Mouse (Mus musculus): ENCODE results near the gene Olfr603. TPM values are rescaled to one million over a fixed set of nuclear protein-coding genes. Genes with fewer than 3 reads are reported as not detected.

Olfr603 gene
- polyA plus RNA-seq, 2 experiments: not detected

DNA sequence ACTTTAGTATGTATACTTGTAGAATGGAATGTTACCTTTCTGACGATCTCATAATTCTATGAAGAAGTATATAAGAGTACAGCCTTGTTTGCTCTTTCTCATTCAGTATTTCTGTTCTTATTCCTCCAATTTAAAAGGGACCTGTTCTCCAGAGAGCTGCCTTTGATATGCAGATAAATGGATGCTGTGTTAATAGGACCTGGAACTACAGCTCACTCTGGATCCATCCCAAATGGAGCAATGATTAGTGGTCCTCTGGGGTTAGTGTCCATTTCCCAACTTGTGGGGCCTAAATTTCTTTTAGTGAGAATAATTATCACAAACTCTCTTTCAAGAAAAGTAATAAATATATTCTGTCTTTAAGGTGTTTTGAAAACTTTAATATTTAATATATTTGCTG is 23.4 kb downstream of the Olfr603 start, which contains the start of gene Olfr601:
Olfr601 (minus strand) TSS at position 101 of the 400 bp plus-strand sequence.
- 50% methylated on average over 1 of the region's 1 CpGs for WGBS (ENCODE audit: insufficient replicate concordance)
- no peak within 1 kb of the TSS for H3K4me2 ChIP-seq (ENCODE audit: low read depth)
- no peak within 1 kb of the TSS for H3K9ac ChIP-seq (replicated peaks)
- no peaks in the 10 kb centered on the region for H3K27me3 ChIP-seq (ENCODE audit: control insufficient read depth, insufficient read depth, low read length)
- no peak for TF ChIP-seq EP300 (IDR thresholded peaks at IDR 0.05; ENCODE audit: low read depth)
- TF ChIP-seq CTCF (IDR thresholded peaks at IDR 0.05; ENCODE audit: low read depth): no peak
- H3K36me3 ChIP-seq (replicated peaks; ENCODE audit: control insufficient read depth, insufficient read depth, low read depth): no peaks in the 10 kb centered on the region
- ATAC-seq (ENCODE audit: insufficient read depth) (no peak), DNase-seq (ENCODE audit: low read depth in 3 of 3, low spot score in 3 of 3) (no peak)
- H3K27ac ChIP-seq: no peak within 1 kb of the TSS
- no peaks in the 10 kb centered on the region for H3K4me1 ChIP-seq (replicated peaks; ENCODE audit: control insufficient read depth in 2 of 2, insufficient read depth in 2 of 2, low read length in 1 of 2)
- H3K4me3 ChIP-seq (ENCODE audit: insufficient read depth in 1 of 2, low read depth in 2 of 2, low read length in 2 of 2): no peak within 1 kb of the TSS
- H3K9me3 ChIP-seq (ENCODE audit: control insufficient read depth, low read length): no peaks in the 10 kb centered on the region

DNA sequence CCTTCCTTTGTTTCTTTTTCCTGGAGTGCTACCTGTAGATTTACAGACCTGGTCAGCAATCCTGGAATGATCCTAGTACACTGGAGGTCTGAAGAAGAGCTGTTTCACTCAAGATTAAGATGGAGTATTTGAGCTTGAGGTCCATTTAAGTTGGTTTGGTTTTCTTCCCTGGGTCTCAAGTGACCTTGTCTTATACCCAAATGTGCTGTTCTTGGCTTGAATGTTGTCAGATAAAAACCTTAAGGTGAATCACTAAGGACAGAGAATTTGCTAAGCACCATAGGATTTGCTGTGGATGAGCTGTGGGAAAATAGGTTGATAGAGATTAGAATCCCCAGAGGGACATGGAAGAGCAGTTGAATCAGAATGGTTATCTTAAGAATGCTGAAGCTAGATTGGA is 36.4 kb downstream of the Olfr603 start, which contains the start of gene Olfr600:
Olfr600 (minus strand) TSS at position 101 of the 400 bp plus-strand sequence.
- no peak within 1 kb of the TSS for H3K27ac ChIP-seq
- no peak for DNase-seq (ENCODE audit: low read depth in 3 of 3, low spot score in 3 of 3)
- TF ChIP-seq EP300 (IDR thresholded peaks at IDR 0.05; ENCODE audit: low read depth): no peak
- no peak for TF ChIP-seq CTCF (IDR thresholded peaks at IDR 0.05; ENCODE audit: low read depth)

GRCm38 (mm10) chr7:103335617-103336016 is 50.4 kb downstream of the Olfr603 start, which contains the start of gene Olfr599:
Gene Olfr599, plus strand, starts transcription at chr7:103335917.
- no peak within 1 kb of the TSS for H3K9ac ChIP-seq (replicated peaks)
- DNase-seq (ENCODE audit: low read depth in 3 of 3, low spot score in 3 of 3) (no peak), ATAC-seq (ENCODE audit: insufficient read depth) (no peak)
- no peak within 1 kb of the TSS for H3K27ac ChIP-seq
- WGBS (ENCODE audit: insufficient replicate concordance): 77% methylated on average over 1 of the region's 1 CpGs
- H3K27me3 ChIP-seq (ENCODE audit: control insufficient read depth, insufficient read depth, low read length): no peaks in the 10 kb centered on the region
- no peak within 1 kb of the TSS for H3K4me3 ChIP-seq (ENCODE audit: insufficient read depth in 1 of 2, low read depth in 2 of 2, low read length in 2 of 2)
- H3K4me2 ChIP-seq (ENCODE audit: low read depth): no peak within 1 kb of the TSS
- TF ChIP-seq EP300 (IDR thresholded peaks at IDR 0.05; ENCODE audit: low read depth) (no peak), CTCF (IDR thresholded peaks at IDR 0.05; ENCODE audit: low read depth) (no peak)
- no peaks in the 10 kb centered on the region for H3K9me3 ChIP-seq (ENCODE audit: control insufficient read depth, low read length)
- H3K36me3 ChIP-seq (replicated peaks; ENCODE audit: control insufficient read depth, insufficient read depth, low read depth): no peaks in the 10 kb centered on the region
- H3K4me1 ChIP-seq (replicated peaks; ENCODE audit: control insufficient read depth in 2 of 2, insufficient read depth in 2 of 2, low read length in 1 of 2): no peaks in the 10 kb centered on the region

More for the DNA sequence above, 36.4 kb downstream of the Olfr603 start, which contains the start of gene Olfr600:
- H3K4me3 ChIP-seq (ENCODE audit: insufficient read depth in 1 of 2, low read depth in 2 of 2, low read length in 2 of 2): no peak within 1 kb of the TSS
- no peaks in the 10 kb centered on the region for H3K4me1 ChIP-seq (replicated peaks; ENCODE audit: control insufficient read depth in 2 of 2, insufficient read depth in 2 of 2, low read length in 1 of 2)
- H3K4me2 ChIP-seq (ENCODE audit: low read depth): no peak within 1 kb of the TSS
- no peaks in the 10 kb centered on the region for H3K27me3 ChIP-seq (ENCODE audit: control insufficient read depth, insufficient read depth, low read length)
- no peaks in the 10 kb centered on the region for H3K9me3 ChIP-seq (ENCODE audit: control insufficient read depth, low read length)
- ATAC-seq (ENCODE audit: insufficient read depth): no peak
- no peaks in the 10 kb centered on the region for H3K36me3 ChIP-seq (replicated peaks; ENCODE audit: control insufficient read depth, insufficient read depth, low read depth)
- no peak within 1 kb of the TSS for H3K9ac ChIP-seq (replicated peaks)

Small RNA genes within 50 kb of the gene (microRNA-seq; reads per million reads assigned to microRNA genes)
- gene Gm25774: not detected

Other genes with a start within 250 kb of the Olfr603 start
- gene Olfr588-ps1, start 245.3 kb downstream of the Olfr603 start, polyA plus RNA-seq (2012; rRNA removed): not detected in 2 replicates
- not detected in 2 replicates for gene Olfr588-ps1, start 245.3 kb downstream of the Olfr603 start, polyA plus RNA-seq (2014; fragmentation: Nextera tagmentation; extraction: Ambion mirVana)
- not detected in 2 replicates for gene Olfr589, start 229.8 kb downstream of the Olfr603 start, polyA plus RNA-seq (2012; rRNA removed)
- gene Olfr589, start 229.8 kb downstream of the Olfr603 start, polyA plus RNA-seq (2014; fragmentation: Nextera tagmentation; extraction: Ambion mirVana): not detected in 2 replicates
- not detected in 2 replicates for gene Olfr591, start 207.8 kb downstream of the Olfr603 start, polyA plus RNA-seq (2012; rRNA removed)
- gene Olfr591, start 207.8 kb downstream of the Olfr603 start, polyA plus RNA-seq (2014; fragmentation: Nextera tagmentation; extraction: Ambion mirVana): not detected in 2 replicates
- not detected in 2 replicates for gene Olfr592, start 201.4 kb downstream of the Olfr603 start, polyA plus RNA-seq (2012; rRNA removed)
- gene Olfr592, start 201.4 kb downstream of the Olfr603 start, polyA plus RNA-seq (2014; fragmentation: Nextera tagmentation; extraction: Ambion mirVana): not detected in 2 replicates
- gene Olfr593, start 174.3 kb downstream of the Olfr603 start, polyA plus RNA-seq (2012; rRNA removed): not detected in 2 replicates
- not detected in 2 replicates for gene Olfr593, start 174.3 kb downstream of the Olfr603 start, polyA plus RNA-seq (2014; fragmentation: Nextera tagmentation; extraction: Ambion mirVana)
- gene Olfr594, start 169.2 kb downstream of the Olfr603 start, polyA plus RNA-seq (2012; rRNA removed): not detected in 2 replicates
- not detected in 2 replicates for gene Olfr594, start 169.2 kb downstream of the Olfr603 start, polyA plus RNA-seq (2014; fragmentation: Nextera tagmentation; extraction: Ambion mirVana)
- not detected in 2 replicates for gene Usp17ld, start 133.7 kb downstream of the Olfr603 start, polyA plus RNA-seq (2012; rRNA removed)
- 0.05 TPM in 1 of 2 replicates, not detected in the other for gene Usp17ld, start 133.7 kb downstream of the Olfr603 start, polyA plus RNA-seq (2014; fragmentation: Nextera tagmentation; extraction: Ambion mirVana)
- gene Olfr596, start 80.5 kb downstream of the Olfr603 start, polyA plus RNA-seq (2012; rRNA removed): not detected in 2 replicates
- gene Olfr596, start 80.5 kb downstream of the Olfr603 start, polyA plus RNA-seq (2014; fragmentation: Nextera tagmentation; extraction: Ambion mirVana): not detected in 2 replicates
- not detected in 2 replicates for gene Olfr597, start 69.9 kb downstream of the Olfr603 start, polyA plus RNA-seq (2012; rRNA removed)
- gene Olfr597, start 69.9 kb downstream of the Olfr603 start, polyA plus RNA-seq (2014; fragmentation: Nextera tagmentation; extraction: Ambion mirVana): not detected in 2 replicates
- gene Olfr598, start 62.6 kb downstream of the Olfr603 start, polyA plus RNA-seq (2012; rRNA removed): not detected in 2 replicates
- gene Olfr598, start 62.6 kb downstream of the Olfr603 start, polyA plus RNA-seq (2014; fragmentation: Nextera tagmentation; extraction: Ambion mirVana): not detected in 2 replicates
- gene Olfr599, start 50.3 kb downstream of the Olfr603 start, polyA plus RNA-seq (2012; rRNA removed): not detected in 2 replicates
- gene Olfr599, start 50.3 kb downstream of the Olfr603 start, polyA plus RNA-seq (2014; fragmentation: Nextera tagmentation; extraction: Ambion mirVana): not detected in 2 replicates
- not detected in 2 replicates for gene Olfr600, start 36.5 kb downstream of the Olfr603 start, polyA plus RNA-seq (2012; rRNA removed)
- not detected in 2 replicates for gene Olfr600, start 36.5 kb downstream of the Olfr603 start, polyA plus RNA-seq (2014; fragmentation: Nextera tagmentation; extraction: Ambion mirVana)
- not detected in 2 replicates for gene Olfr601, start 23.5 kb downstream of the Olfr603 start, polyA plus RNA-seq (2012; rRNA removed)
- gene Olfr601, start 23.5 kb downstream of the Olfr603 start, polyA plus RNA-seq (2014; fragmentation: Nextera tagmentation; extraction: Ambion mirVana): not detected in 2 replicates
- not detected in 2 replicates for gene Usp17lc, start 28.9 kb upstream of the Olfr603 start, polyA plus RNA-seq (2012; rRNA removed)
- gene Usp17lc, start 28.9 kb upstream of the Olfr603 start, polyA plus RNA-seq (2014; fragmentation: Nextera tagmentation; extraction: Ambion mirVana): not detected in 2 replicates
- gene Olfr605, start 59.3 kb upstream of the Olfr603 start, polyA plus RNA-seq (2012; rRNA removed): not detected in 2 replicates
- not detected in 2 replicates for gene Olfr605, start 59.3 kb upstream of the Olfr603 start, polyA plus RNA-seq (2014; fragmentation: Nextera tagmentation; extraction: Ambion mirVana)
- not detected in 2 replicates for gene Olfr606, start 62.9 kb upstream of the Olfr603 start, polyA plus RNA-seq (2012; rRNA removed)
- gene Olfr606, start 62.9 kb upstream of the Olfr603 start, polyA plus RNA-seq (2014; fragmentation: Nextera tagmentation; extraction: Ambion mirVana): not detected in 2 replicates
- not detected in 2 replicates for gene Olfr607, start 78.0 kb upstream of the Olfr603 start, polyA plus RNA-seq (2012; rRNA removed)
- not detected in 2 replicates for gene Olfr607, start 78.0 kb upstream of the Olfr603 start, polyA plus RNA-seq (2014; fragmentation: Nextera tagmentation; extraction: Ambion mirVana)
- gene Olfr608, start 83.7 kb upstream of the Olfr603 start, polyA plus RNA-seq (2012; rRNA removed): not detected in 2 replicates
- not detected in 2 replicates for gene Olfr608, start 83.7 kb upstream of the Olfr603 start, polyA plus RNA-seq (2014; fragmentation: Nextera tagmentation; extraction: Ambion mirVana)
- not detected in 2 replicates for gene Olfr609, start 111.9 kb upstream of the Olfr603 start, polyA plus RNA-seq (2012; rRNA removed)
- not detected in 2 replicates for gene Olfr609, start 111.9 kb upstream of the Olfr603 start, polyA plus RNA-seq (2014; fragmentation: Nextera tagmentation; extraction: Ambion mirVana)
- gene Olfr610, start 125.9 kb upstream of the Olfr603 start, polyA plus RNA-seq (2012; rRNA removed): not detected in 2 replicates
- not detected in 2 replicates for gene Olfr610, start 125.9 kb upstream of the Olfr603 start, polyA plus RNA-seq (2014; fragmentation: Nextera tagmentation; extraction: Ambion mirVana)
- gene Olfr611, start 134.7 kb upstream of the Olfr603 start, polyA plus RNA-seq (2012; rRNA removed): not detected in 2 replicates
- not detected in 2 replicates for gene Olfr611, start 134.7 kb upstream of the Olfr603 start, polyA plus RNA-seq (2014; fragmentation: Nextera tagmentation; extraction: Ambion mirVana)
- not detected in 2 replicates for gene Olfr612, start 156.5 kb upstream of the Olfr603 start, polyA plus RNA-seq (2012; rRNA removed)
- gene Olfr612, start 156.5 kb upstream of the Olfr603 start, polyA plus RNA-seq (2014; fragmentation: Nextera tagmentation; extraction: Ambion mirVana): not detected in 2 replicates
- gene Olfr613, start 161.9 kb upstream of the Olfr603 start, polyA plus RNA-seq (2012; rRNA removed): not detected in 2 replicates
- not detected in 2 replicates for gene Olfr613, start 161.9 kb upstream of the Olfr603 start, polyA plus RNA-seq (2014; fragmentation: Nextera tagmentation; extraction: Ambion mirVana)
- gene Olfr615, start 169.9 kb upstream of the Olfr603 start, polyA plus RNA-seq (2012; rRNA removed): not detected in 2 replicates
- not detected in 2 replicates for gene Olfr615, start 169.9 kb upstream of the Olfr603 start, polyA plus RNA-seq (2014; fragmentation: Nextera tagmentation; extraction: Ambion mirVana)
- not detected in 2 replicates for gene Olfr616, start 183.0 kb upstream of the Olfr603 start, polyA plus RNA-seq (2012; rRNA removed)
- gene Olfr616, start 183.0 kb upstream of the Olfr603 start, polyA plus RNA-seq (2014; fragmentation: Nextera tagmentation; extraction: Ambion mirVana): not detected in 2 replicates
- not detected in 2 replicates for gene Olfr617, start 186.9 kb upstream of the Olfr603 start, polyA plus RNA-seq (2012; rRNA removed)
- not detected in 2 replicates for gene Olfr617, start 186.9 kb upstream of the Olfr603 start, polyA plus RNA-seq (2014; fragmentation: Nextera tagmentation; extraction: Ambion mirVana)
- gene Olfr618, start 203.9 kb upstream of the Olfr603 start, polyA plus RNA-seq (2012; rRNA removed): not detected in 2 replicates
- gene Olfr618, start 203.9 kb upstream of the Olfr603 start, polyA plus RNA-seq (2014; fragmentation: Nextera tagmentation; extraction: Ambion mirVana): not detected in 2 replicates
- gene Olfr619, start 214.4 kb upstream of the Olfr603 start, polyA plus RNA-seq (2012; rRNA removed): not detected in 2 replicates
- not detected in 2 replicates for gene Olfr619, start 214.4 kb upstream of the Olfr603 start, polyA plus RNA-seq (2014; fragmentation: Nextera tagmentation; extraction: Ambion mirVana)
- gene Olfr620, start 226.4 kb upstream of the Olfr603 start, polyA plus RNA-seq (2012; rRNA removed): not detected in 2 replicates
- not detected in 2 replicates for gene Olfr620, start 226.4 kb upstream of the Olfr603 start, polyA plus RNA-seq (2014; fragmentation: Nextera tagmentation; extraction: Ambion mirVana)

Data from liver, embryonic 14.5 days (tissue).